Mouse (Mus musculus) midbrain, embryonic 14.5 days (tissue): ENCODE results near the gene Calcoco1. TPM values are rescaled to one million over a fixed set of nuclear protein-coding genes. Genes with fewer than 3 reads are reported as not detected.
"Not testable (repeated sequence)": the region's sequence is repeated elsewhere in the genome, so short reads cannot be mapped to it uniquely, and the experiment has no call there.

Experiments used
- ATAC-seq: fragments of 200-750 bp; cut with Nextera tagmentation; 2 replicates; pipeline ENCODE4 v1.8.0; 2017; ENCODE audit warnings: moderate number of reproducible peaks, moderate library complexity; ENCODE audit not compliant: low FRiP score, low TSS enrichment
- DNase-seq: peaks from one replicate; pipeline ENCODE4 v3.0.0-alpha.2; 2015
- H3K27ac ChIP-seq: fragments of 300-500 bp; sonication (generic); replicated peaks from 2 replicates; pipeline ENCODE4 v1.5.1; 2014; ENCODE audit warnings: mild to moderate bottlenecking, low read depth, low read length, moderate library complexity
- H3K27me3 ChIP-seq: fragments of 300-500 bp; sonication (generic); 2 replicates; pipeline ENCODE4 v1.6.1; 2014; ENCODE audit warnings: low read length, control low read depth, mixed read lengths; ENCODE audit not compliant: control insufficient read depth, insufficient read depth
- H3K36me3 ChIP-seq: fragments of 300-500 bp; sonication (generic); 2 replicates; pipeline ENCODE4 v1.6.1; 2014; ENCODE audit warnings: low read length, control low read depth; ENCODE audit not compliant: control insufficient read depth, insufficient read depth
- H3K4me1 ChIP-seq: fragments of 300-500 bp; sonication (generic); 2 replicates; pipeline ENCODE4 v1.6.1; 2014; ENCODE audit warnings: mild to moderate bottlenecking, antibody characterized with exemption, low read length, control low read depth; ENCODE audit not compliant: control insufficient read depth, insufficient read depth
- H3K4me2 ChIP-seq: fragments of 300-500 bp; sonication (generic); 2 replicates; pipeline ENCODE4 v1.6.1; 2014; ENCODE audit warnings: mild to moderate bottlenecking, low read length, moderate library complexity
- H3K4me3 ChIP-seq: fragments of 300-500 bp; sonication (generic); replicated peaks from 2 replicates; pipeline ENCODE4 v1.5.1; 2014; ENCODE audit warnings: low read depth, low read length
- H3K9ac ChIP-seq: fragments of 300-500 bp; sonication (generic); replicated peaks from 2 replicates; pipeline ENCODE4 v1.6.1; 2014; ENCODE audit warnings: mild to moderate bottlenecking, low read length, moderate library complexity
- H3K9me3 ChIP-seq: fragments of 300-500 bp; sonication (generic); 2 replicates; pipeline ENCODE4 v1.6.1; 2016; ENCODE audit warnings: low read length, control low read depth, mixed read lengths; ENCODE audit not compliant: control insufficient read depth
- WGBS: fragments of 180-500 bp; shearing (Covaris S2); extraction: QIAGEN DNeasy Blood & Tissue Kit; methylation state at CpG from one replicate; pipeline ENCODE4 v1.1.7; 2014; 5-methylcytosine and 5-hydroxymethylcytosine counted together
- polyA plus RNA-seq: library from polyadenylated mRNA; unstranded; fragments of >200 nt; fragmentation: Nextera tagmentation; extraction: Ambion mirVana; gene quantifications from 2 replicates; pipeline ENCODE4 v1.2.1, GENCODE M21; 2014

Gene Calcoco1
- polyA plus RNA-seq, 1 experiment from 2014 or later = 36.5 TPM

DNA sequence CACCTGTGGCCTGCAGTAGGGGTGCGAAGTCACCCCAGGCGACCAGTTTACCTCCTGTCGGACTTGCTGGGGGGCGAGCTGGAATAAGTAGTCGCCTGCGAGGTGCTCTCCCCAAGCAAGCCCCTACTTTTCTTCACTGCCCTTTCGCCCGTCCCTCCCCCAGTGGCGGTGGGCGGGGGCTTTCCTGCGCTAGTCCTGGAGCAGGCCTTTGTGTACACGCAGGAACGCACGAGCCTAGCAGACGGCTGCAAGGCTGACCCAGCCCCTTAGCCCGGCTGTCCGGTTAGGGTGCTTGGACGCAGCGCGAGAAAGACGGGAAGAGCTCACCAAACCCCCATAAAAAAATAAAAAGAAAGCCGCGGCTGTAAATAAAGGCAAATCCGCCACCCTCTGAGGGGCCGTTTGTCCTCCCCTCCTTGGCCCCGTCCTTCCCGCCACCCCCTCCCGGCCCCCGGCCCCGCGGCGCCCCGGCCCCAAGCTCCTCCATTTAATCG is 50.2 kb downstream of the Calcoco1 start:
- H3K9ac ChIP-seq = peak overlapping the region; percentile 77
- DNase-seq = peak; percentile 84
- peaks cover 25% of the 10 kb centered on the region for H3K4me1 ChIP-seq
- WGBS = 1% methylated on average over 34 of the region's 34 CpGs
- H3K4me2 ChIP-seq = peak overlapping the region; percentile 82
- no peaks in the 10 kb centered on the region for H3K27me3 ChIP-seq
- H3K4me3 ChIP-seq = peak overlapping the region; percentile 45
- no peaks in the 10 kb centered on the region for H3K9me3 ChIP-seq
- H3K27ac ChIP-seq = peak overlapping the region; percentile 99
- peaks cover 13% of the 10 kb centered on the region for H3K36me3 ChIP-seq
- ATAC-seq = peak; percentile 49

DNA sequence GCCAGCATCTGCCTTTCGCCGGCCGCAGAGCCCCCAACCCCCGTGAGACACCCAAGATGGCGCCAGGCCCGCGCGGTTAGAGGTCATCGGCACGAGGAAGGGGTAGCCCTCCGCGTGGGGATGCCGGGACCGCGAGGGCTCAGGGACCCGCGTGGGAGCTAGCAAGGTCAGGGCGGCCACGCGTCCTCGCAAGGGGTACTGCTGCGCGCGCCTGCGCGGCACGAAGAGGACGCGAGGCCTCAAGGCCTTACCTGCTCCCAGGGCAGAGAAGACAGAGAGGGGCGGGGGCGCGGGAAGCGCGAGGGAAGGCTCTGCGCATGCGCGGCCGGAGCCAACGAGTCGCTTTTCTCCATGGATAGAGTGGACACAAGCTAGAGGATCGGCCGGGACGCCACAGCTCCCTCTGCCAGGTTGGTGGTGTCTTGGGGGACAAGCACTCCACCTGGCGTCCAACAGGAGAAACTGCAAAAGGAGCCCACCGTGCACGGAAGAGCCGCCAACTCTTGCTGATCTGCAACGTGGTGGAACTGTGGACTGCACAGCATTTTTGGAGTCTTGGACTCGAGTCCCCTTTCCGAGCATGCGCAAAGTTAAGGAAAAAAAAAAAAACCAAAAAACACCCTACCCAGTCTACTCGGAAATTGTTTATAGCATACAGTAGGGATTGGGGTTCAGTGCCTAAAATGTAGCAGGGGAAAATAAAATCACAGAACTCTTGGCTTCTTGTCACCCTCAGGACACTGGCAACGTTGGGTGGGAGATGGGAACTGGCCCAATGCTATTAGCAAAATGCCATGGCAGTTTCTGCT is 51.0 kb downstream of the Calcoco1 start:
- no peaks in the 10 kb centered on the region for H3K27me3 ChIP-seq
- DNase-seq = peak; percentile 99
- peak; percentile 90 for ATAC-seq
- under 1% methylated on average over 53 of the region's 53 CpGs for WGBS
- peak overlapping the region; percentile 80 for H3K4me3 ChIP-seq
- peaks cover 25% of the 10 kb centered on the region for H3K4me1 ChIP-seq
- peak overlapping the region; percentile 98 for H3K9ac ChIP-seq
- peaks cover 21% of the 10 kb centered on the region for H3K36me3 ChIP-seq
- H3K9me3 ChIP-seq = no peaks in the 10 kb centered on the region
- H3K4me2 ChIP-seq = peak overlapping the region; percentile 82
- peak overlapping the region; percentile 99 for H3K27ac ChIP-seq

DNA sequence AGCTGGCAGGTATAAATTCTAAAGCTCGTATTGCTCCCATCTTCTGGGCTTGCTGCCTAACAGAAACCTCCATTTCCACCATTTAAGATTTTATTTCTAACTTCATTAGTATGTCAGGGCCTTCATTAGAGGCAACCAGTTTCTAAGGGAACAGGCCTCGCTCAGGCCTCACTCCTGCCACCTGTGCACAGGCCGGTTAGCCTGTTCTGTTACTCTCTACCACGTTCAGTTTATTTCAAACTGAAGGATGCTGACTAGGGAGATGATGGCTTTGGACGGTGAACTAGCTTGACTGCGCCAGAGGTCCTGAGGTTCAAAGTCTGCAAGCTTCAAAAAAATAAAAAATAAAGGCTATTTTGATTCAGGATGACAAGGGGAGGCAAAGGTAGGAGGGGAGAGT is 51.7 kb downstream of the Calcoco1 start:
- Histone ChIP-seq H3K4me1 (peaks cover 25% of the 10 kb centered on the region), H3K9ac (peak overlapping the region; percentile 98), H3K9me3 (no peaks in the 10 kb centered on the region), H3K4me2 (peak overlapping the region; percentile 79), H3K27me3 (no peaks in the 10 kb centered on the region), H3K36me3 (peaks cover 28% of the 10 kb centered on the region), H3K27ac (peak overlapping the region; percentile 99), H3K4me3 (peak overlapping the region; percentile 80)
- 9% methylated on average over 6 of the region's 6 CpGs for WGBS
- peak; percentile 38 for DNase-seq
- no peak for ATAC-seq

DNA sequence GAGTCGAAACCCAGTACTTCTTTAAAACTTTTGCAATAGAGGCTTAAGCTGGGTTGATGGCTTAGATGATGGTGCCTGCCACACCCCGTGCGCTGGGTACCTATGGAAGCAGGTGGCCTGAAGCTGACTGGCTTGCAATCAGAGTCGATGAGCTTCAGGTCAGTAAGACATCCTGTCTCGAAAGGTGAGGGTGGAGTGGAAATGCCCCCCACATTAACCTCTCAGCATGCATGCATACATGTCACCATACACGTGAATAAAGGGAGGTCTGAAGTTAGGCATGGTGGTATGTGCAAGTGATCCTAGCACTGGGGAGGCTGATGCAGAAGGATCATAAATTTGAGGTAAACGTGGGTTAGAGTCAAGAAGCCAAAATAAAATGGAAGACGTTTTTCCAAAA is 52.4 kb downstream of the Calcoco1 start:
- 91% methylated on average over 8 of the region's 8 CpGs for WGBS
- H3K4me3 ChIP-seq = no peak overlapping the region
- H3K4me2 ChIP-seq = peak overlapping the region; percentile 79

DNA sequence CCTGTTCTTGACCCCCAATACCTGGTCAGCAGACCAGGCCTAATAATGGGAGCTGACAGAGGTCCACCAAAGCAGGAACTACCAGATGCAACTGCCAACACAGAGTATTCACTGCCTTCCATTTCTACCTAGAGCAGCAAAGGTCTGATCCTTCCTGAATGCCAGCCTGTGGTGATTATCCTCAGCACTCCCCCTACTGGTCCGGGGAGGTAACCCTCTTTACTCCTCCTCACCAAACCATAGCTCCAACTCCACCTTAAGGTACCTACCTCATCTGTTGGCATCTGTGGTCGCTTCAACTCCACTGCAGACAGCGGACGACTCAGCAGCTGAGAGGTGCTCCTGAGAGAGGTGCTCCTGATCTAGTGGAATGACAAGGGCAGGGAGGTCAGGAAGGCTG is 56.5 kb downstream of the Calcoco1 start:
- no peak overlapping the region for H3K4me2 ChIP-seq
- DNase-seq (peak; percentile 68), ATAC-seq (no peak)
- 53% methylated on average over 4 of the region's 4 CpGs for WGBS
- H3K4me1 ChIP-seq = peaks cover 10% of the 10 kb centered on the region; the same call in 1 of the 2 replicates
- H3K9ac ChIP-seq = no peak overlapping the region
- no peaks in the 10 kb centered on the region for H3K27me3 ChIP-seq
- H3K36me3 ChIP-seq = peaks cover 69% of the 10 kb centered on the region
- no peak overlapping the region for H3K4me3 ChIP-seq
- H3K27ac ChIP-seq = no peak overlapping the region
- H3K9me3 ChIP-seq = no peaks in the 10 kb centered on the region

More for the DNA sequence above, 52.4 kb downstream of the Calcoco1 start:
- ATAC-seq (no peak), DNase-seq (no peak)
- Histone ChIP-seq H3K4me1 (peaks cover 25% of the 10 kb centered on the region), H3K36me3 (peaks cover 33% of the 10 kb centered on the region), H3K9ac (no peak overlapping the region; the same call in 1 of the 2 replicates), H3K27ac (no peak overlapping the region), H3K27me3 (no peaks in the 10 kb centered on the region), H3K9me3 (no peaks in the 10 kb centered on the region)

DNA sequence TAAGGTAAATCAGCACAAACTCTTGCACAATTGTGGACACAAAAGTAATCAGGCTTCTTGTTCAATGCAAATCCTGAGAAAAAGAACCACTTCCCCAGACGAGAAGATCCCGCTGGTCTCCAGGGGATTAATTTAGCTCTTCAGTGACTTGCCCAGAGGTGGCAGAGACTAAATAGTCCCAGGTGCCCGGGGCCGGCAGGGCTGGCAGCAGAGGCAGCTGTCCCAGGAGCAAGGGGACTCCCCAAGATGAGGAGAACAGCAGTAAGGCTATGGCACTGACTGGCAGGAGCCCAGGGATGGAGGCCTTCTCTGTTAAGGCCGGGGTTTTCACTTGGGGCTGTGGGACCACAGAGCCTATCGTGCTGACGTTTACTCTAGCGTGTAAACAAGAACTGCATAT is 58.2 kb downstream of the Calcoco1 start:
- 79% methylated on average over 8 of the region's 8 CpGs for WGBS
- DNase-seq = no peak
- H3K9me3 ChIP-seq = no peaks in the 10 kb centered on the region
- H3K4me2 ChIP-seq = no peak overlapping the region
- peaks cover 74% of the 10 kb centered on the region for H3K36me3 ChIP-seq
- H3K4me1 ChIP-seq = no peaks in the 10 kb centered on the region
- H3K4me3 ChIP-seq = no peak overlapping the region
- H3K27ac ChIP-seq = no peak overlapping the region
- H3K27me3 ChIP-seq = no peaks in the 10 kb centered on the region
- H3K9ac ChIP-seq = no peak overlapping the region
- no peak for ATAC-seq

GRCm38 (mm10) chr15:102662601-102663000 is 59.4 kb downstream of the Calcoco1 start:
- ATAC-seq, H3K4me1 ChIP-seq, H3K27ac ChIP-seq, H3K4me2 ChIP-seq, H3K27me3 ChIP-seq, H3K4me3 ChIP-seq, H3K9ac ChIP-seq, H3K9me3 ChIP-seq, DNase-seq: not testable (repeated sequence)
- no CpG with 5 or more reads among the region's 2 CpGs for WGBS
- H3K36me3 ChIP-seq = peaks cover 68% of the 10 kb centered on the region

DNA sequence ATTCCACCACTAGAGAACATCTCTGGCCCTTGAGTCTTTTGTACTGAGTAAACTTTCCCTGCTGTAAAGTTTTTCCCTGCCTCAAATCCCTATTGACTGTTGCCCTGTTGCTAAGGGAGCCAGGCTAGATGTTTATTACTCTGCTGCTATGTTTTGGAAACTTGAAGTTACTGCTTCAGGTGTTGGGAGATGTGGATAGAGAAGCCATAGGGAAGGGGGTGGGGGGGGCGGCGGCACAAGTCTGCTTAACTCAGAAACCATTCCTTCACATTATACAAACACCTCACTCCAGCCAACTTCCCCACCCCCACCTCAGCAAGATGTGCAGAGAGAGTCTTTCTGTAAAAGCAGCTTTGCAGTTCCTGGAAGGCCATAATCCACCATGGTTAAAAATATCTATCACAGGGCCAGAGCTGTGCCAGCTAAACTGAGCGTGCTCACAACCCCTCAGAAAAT is 64.0 kb downstream of the Calcoco1 start:
- H3K9me3 ChIP-seq = no peaks in the 10 kb centered on the region
- H3K4me1 ChIP-seq = no peaks in the 10 kb centered on the region
- no peak overlapping the region for H3K4me2 ChIP-seq
- 75% methylated on average over 3 of the region's 3 CpGs for WGBS
- ATAC-seq = no peak
- H3K9ac ChIP-seq = no peak overlapping the region
- H3K27ac ChIP-seq = no peak overlapping the region
- peaks cover 24% of the 10 kb centered on the region for H3K36me3 ChIP-seq
- H3K4me3 ChIP-seq = no peak overlapping the region
- no peak for DNase-seq
- no peaks in the 10 kb centered on the region for H3K27me3 ChIP-seq
